Mouse (Mus musculus) lung, postnatal 36 days (tissue): ENCODE measurements at regions not wholly inside any gene's neighbourhood (a gene's known extent, or its start where the extent isn't known, plus 50 kb on each side); places are given as distances from the start of the nearest gene placed in this dataset.
"Not testable (repeated sequence)": the region's sequence is repeated elsewhere in the genome, so short reads cannot be mapped to it uniquely, and the experiment has no call there.

Source experiments
- DNase-seq: peaks from one replicate; pipeline ENCODE4 v3.0.0; 2022; ENCODE audit warnings: mixed read lengths

- DNase-seq, result no peak
Observed at GRCm38 (mm10) chr4:97509576-97509975, 263.0 kb upstream of the Nfia start.

- DNase-seq, result no peak
Observed at GRCm38 (mm10) chr4:97505734-97506133, 266.8 kb upstream of the Nfia start.

GRCm38 (mm10) chr4:97491248-97491804, 281.2 kb upstream of the Nfia start:
- DNase-seq, result no peak

GRCm38 (mm10) chr4:97486354-97486753, 286.2 kb upstream of the Nfia start:
- no peak for DNase-seq

GRCm38 (mm10) chr4:97485225-97485624, 287.3 kb upstream of the Nfia start:
- no peak for DNase-seq

GRCm38 (mm10) chr4:97482701-97483246, 289.8 kb upstream of the Nfia start:
- DNase-seq, result no peak

GRCm38 (mm10) chr4:97481836-97482235, 290.7 kb upstream of the Nfia start:
- DNase-seq, result no peak

GRCm38 (mm10) chr4:97476571-97477190, 293.7 kb upstream of the Gm10192 start:
- peak; percentile 43 for DNase-seq

- not testable (repeated sequence) for DNase-seq
Observed at GRCm38 (mm10) chr4:97473492-97473891, 290.5 kb upstream of the Gm10192 start.

GRCm38 (mm10) chr4:97465932-97466666, 283.1 kb upstream of the Gm10192 start:
- no peak for DNase-seq

- no peak for DNase-seq
Observed at GRCm38 (mm10) chr4:97465517-97465916, 282.6 kb upstream of the Gm10192 start.

GRCm38 (mm10) chr4:97461177-97461576, 278.2 kb upstream of the Gm10192 start:
- DNase-seq, result no peak

- DNase-seq, result no peak
Observed at GRCm38 (mm10) chr4:97439288-97440029, 256.5 kb upstream of the Gm10192 start.

- no peak for DNase-seq
Observed at GRCm38 (mm10) chr4:97432681-97433080, 249.7 kb upstream of the Gm10192 start.

- DNase-seq, result no peak
Observed at GRCm38 (mm10) chr4:97432094-97432493, 249.1 kb upstream of the Gm10192 start.

- DNase-seq, result no peak
Observed at GRCm38 (mm10) chr4:97431239-97431638, 248.3 kb upstream of the Gm10192 start.

- DNase-seq, result no peak
Observed at GRCm38 (mm10) chr4:97419845-97420244, 236.9 kb upstream of the Gm10192 start.

- DNase-seq, result peak; percentile 19
Observed at GRCm38 (mm10) chr4:97418616-97419015, 235.7 kb upstream of the Gm10192 start.

- peak; percentile 1 for DNase-seq
Observed at GRCm38 (mm10) chr4:97417943-97418342, 235.0 kb upstream of the Gm10192 start.

- DNase-seq, result no peak
Observed at GRCm38 (mm10) chr4:97408633-97409296, 225.8 kb upstream of the Gm10192 start.

GRCm38 (mm10) chr4:97394697-97395280, 211.8 kb upstream of the Gm10192 start:
- no peak for DNase-seq

GRCm38 (mm10) chr4:97381084-97381483, 198.1 kb upstream of the Gm10192 start:
- peak; percentile 76 for DNase-seq
